Mouse (Mus musculus) T-helper 2 cell (primary cell): ENCODE measurements around the gene Hoxa11.

Experiments
- in situ Hi-C: fragments of 300-600 bp; cut with MboI, MseI; formaldehyde crosslinking; loops from one replicate; pipeline ENCODE4 v1.15.1; 2025; ENCODE audit warnings: high pct_unique_total_duplicates

Hoxa11 gene

GRCm38 (mm10) chr6:52221993-52222685, 23.5 kb downstream of the Hoxa11 start:
- in situ Hi-C loops = loop anchor here (5.0 to 10.0 kb wide), 3 partner anchors 357 to 625 kb away; no protein-coding TSS in a partner anchor

GRCm38 (mm10) chr6:52221337-52221992, 24.1 kb downstream of the Hoxa11 start, which contains the start of gene Hoxa7:
TSS of gene Hoxa7 (minus strand) at chr6:52221854.
- in situ Hi-C loops = loop anchor here (5.0 to 10.0 kb wide), 3 partner anchors 357 to 624 kb away; no protein-coding TSS in a partner anchor

- in situ Hi-C loops = loop anchor here (5.0 to 10.0 kb wide), 3 partner anchors 356 to 624 kb away; no protein-coding TSS in a partner anchor
These were observed 24.7 kb downstream of the Hoxa11 start for GRCm38 (mm10) chr6:52220865-52221310.

GRCm38 (mm10) chr6:52220003-52220864, 25.4 kb downstream of the Hoxa11 start:
- in situ Hi-C loops = loop anchor here (5.0 to 10.0 kb wide), 3 partner anchors 355 to 623 kb away; no protein-coding TSS in a partner anchor

- in situ Hi-C loops = loop anchor here (5.0 kb wide), 1 partner anchor 33 kb away; no protein-coding TSS in a partner anchor
These were observed 26.2 kb downstream of the Hoxa11 start for GRCm38 (mm10) chr6:52219234-52219942.

- in situ Hi-C loops = loop anchor here (5.0 kb wide), 1 partner anchor 34 kb away; no protein-coding TSS in a partner anchor
These were observed 26.9 kb downstream of the Hoxa11 start for GRCm38 (mm10) chr6:52218643-52219215.

- in situ Hi-C loops = loop anchor here (5.0 kb wide), 1 partner anchor 34 kb away; no protein-coding TSS in a partner anchor
These were observed 27.5 kb downstream of the Hoxa11 start for GRCm38 (mm10) chr6:52217895-52218642.

- in situ Hi-C loops = loop anchor here (5.0 kb wide), 1 partner anchor 35 kb away; no protein-coding TSS in a partner anchor
These were observed 28.2 kb downstream of the Hoxa11 start for GRCm38 (mm10) chr6:52217459-52217768.

- in situ Hi-C loops = loop anchor here (5.0 kb wide), 1 partner anchor 35 kb away; no protein-coding TSS in a partner anchor
These were observed 28.7 kb downstream of the Hoxa11 start for GRCm38 (mm10) chr6:52216691-52217458.

- in situ Hi-C loops = loop anchor here (5.0 kb wide), 1 partner anchor 36 kb away; no protein-coding TSS in a partner anchor
These were observed 29.7 kb downstream of the Hoxa11 start for GRCm38 (mm10) chr6:52215771-52216535.

- in situ Hi-C loops = loop anchor here (5.0 kb wide), 1 partner anchor 37 kb away; no protein-coding TSS in a partner anchor
These were observed 30.5 kb downstream of the Hoxa11 start for GRCm38 (mm10) chr6:52215070-52215469.

- in situ Hi-C loops = loop anchor here (5.0 kb wide), 1 partner anchor 197 kb away; no protein-coding TSS in a partner anchor
These were observed 31.3 kb downstream of the Hoxa11 start for GRCm38 (mm10) chr6:52214271-52214670.

- in situ Hi-C loops = loop anchor here (5.0 kb wide), 1 partner anchor 196 kb away; no protein-coding TSS in a partner anchor
These were observed 32.3 kb downstream of the Hoxa11 start, which contains the start of the genes Hoxa3 and Gm28308 for GRCm38 (mm10) chr6:52213119-52213986. TSS of gene Hoxa3 (minus strand) at chr6:52213336. TSS of gene Gm28308 (minus strand) at chr6:52213339.

- in situ Hi-C loops = loop anchor here (5.0 kb wide), 1 partner anchor 195 kb away; no protein-coding TSS in a partner anchor
These were observed 33.0 kb downstream of the Hoxa11 start for GRCm38 (mm10) chr6:52212556-52213118.

- in situ Hi-C loops = loop anchor here (5.0 kb wide), 1 partner anchor 195 kb away; no protein-coding TSS in a partner anchor
These were observed 33.6 kb downstream of the Hoxa11 start for GRCm38 (mm10) chr6:52211961-52212360.
